Mouse (Mus musculus) lung, postnatal 25 days (tissue): ENCODE measurements around the gene Tspoap1.

ENCODE experiments used
- DNase-seq: peaks from one replicate; pipeline ENCODE4 v3.0.0; 2022; ENCODE audit warnings: low spot score

Gene Tspoap1

GRCm38 (mm10) chr11:87745632-87746555 is 14.4 kb upstream of the Tspoap1 start:
- no peak for DNase-seq

- no peak for DNase-seq
Measured at GRCm38 (mm10) chr11:87747312-87747711, 13.0 kb upstream of the Tspoap1 start.

- no peak for DNase-seq
Measured at GRCm38 (mm10) chr11:87747716-87748115, 12.6 kb upstream of the Tspoap1 start.

- peak; percentile 78 for DNase-seq
Measured at GRCm38 (mm10) chr11:87748132-87749119, 11.9 kb upstream of the Tspoap1 start.

GRCm38 (mm10) chr11:87749192-87750042 is 10.9 kb upstream of the Tspoap1 start:
- peak; percentile 90 for DNase-seq

GRCm38 (mm10) chr11:87750043-87750421 is 10.3 kb upstream of the Tspoap1 start:
- DNase-seq, result no peak

- DNase-seq, result no peak
Measured at GRCm38 (mm10) chr11:87750521-87750920, 9.8 kb upstream of the Tspoap1 start.

GRCm38 (mm10) chr11:87751031-87751430 is 9.3 kb upstream of the Tspoap1 start:
- DNase-seq, result no peak

- DNase-seq, result peak; percentile 72
Measured at GRCm38 (mm10) chr11:87751491-87751966, 8.8 kb upstream of the Tspoap1 start.

- no peak for DNase-seq
Measured at GRCm38 (mm10) chr11:87752307-87752706, 8.0 kb upstream of the Tspoap1 start.

GRCm38 (mm10) chr11:87753255-87753654 is 7.1 kb upstream of the Tspoap1 start:
- DNase-seq, result no peak

GRCm38 (mm10) chr11:87753891-87754501 is 6.3 kb upstream of the Tspoap1 start:
- no peak for DNase-seq

- peak; percentile 73 for DNase-seq
Measured at GRCm38 (mm10) chr11:87754603-87755002, 5.7 kb upstream of the Tspoap1 start.

GRCm38 (mm10) chr11:87755360-87756017 is 4.9 kb upstream of the Tspoap1 start:
- DNase-seq, result peak; percentile 91

- peak; percentile 68 for DNase-seq
Measured at GRCm38 (mm10) chr11:87756251-87756820, 4.0 kb upstream of the Tspoap1 start.

- no peak for DNase-seq
Measured at GRCm38 (mm10) chr11:87757001-87757954, 3.1 kb upstream of the Tspoap1 start.

- no peak for DNase-seq
Measured at GRCm38 (mm10) chr11:87758161-87758911, 2.0 kb upstream of the Tspoap1 start.

GRCm38 (mm10) chr11:87758957-87759608 is 1.3 kb upstream of the Tspoap1 start:
- no peak for DNase-seq
